Mouse (Mus musculus) lung, postnatal 4 days (tissue): ENCODE measurements around the gene Gm5458.
"Not testable (repeated sequence)": the region's sequence is repeated elsewhere in the genome, so short reads cannot be mapped to it uniquely, and the experiment has no call there.

Experiments
- DNase-seq, 2 experiments: peaks; one replicate each; pipeline ENCODE4 v3.0.0; 2021

Gm5458 gene

GRCm38 (mm10) chr14:19602481-19602880 lies at the start of gene Gm5458:
Gene Gm5458 (minus strand): TSS chr14:19602581.
- not testable (repeated sequence) for DNase-seq

GRCm38 (mm10) chr14:19646232-19646631 lies 43.9 kb upstream of the Gm5458 start:
- no peak for DNase-seq

GRCm38 (mm10) chr14:19584804-19585667 lies 17.3 kb downstream of the Gm5458 start, which contains the start of gene Gm2237:
Gene Gm2237 (minus strand): TSS chr14:19585135.
- DNase-seq = peak; percentile 53 to 73

- DNase-seq = not testable (repeated sequence)
Observed at GRCm38 (mm10) chr14:19549863-19550262, 52.5 kb downstream of the Gm5458 start, which contains the start of gene Gm2244. Gene Gm2244 (minus strand): TSS chr14:19549963.
